Mouse (Mus musculus) embryo, embryonic 9.5 days (tissue): ENCODE measurements around the gene Paqr7.

Source experiments
- DNase-seq: peaks from one replicate; pipeline ENCODE4 v3.0.0-alpha.2; 2017; ENCODE audit errors: extremely low spot score

Gene Paqr7

DNA sequence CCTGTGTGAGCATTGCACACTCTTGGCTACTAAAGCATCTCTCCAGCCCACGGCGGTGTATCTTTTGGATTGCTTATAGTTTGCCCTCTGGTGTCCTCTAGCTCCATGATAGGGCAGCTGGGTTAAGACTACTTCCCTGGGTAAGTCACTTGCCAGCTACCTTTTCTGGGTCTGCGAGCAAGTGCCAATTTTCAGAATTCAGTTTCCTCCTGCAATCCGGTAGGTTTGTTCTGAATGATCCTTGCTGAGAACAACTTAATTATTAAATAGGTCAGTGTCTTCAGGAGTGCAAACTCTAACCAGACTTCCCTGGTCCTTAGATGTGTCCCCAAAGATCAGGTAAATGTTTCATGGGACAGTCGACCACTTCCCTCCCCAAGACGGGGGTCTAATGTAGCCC is 4.6 kb downstream of the Paqr7 start:
- no peak for DNase-seq

DNA sequence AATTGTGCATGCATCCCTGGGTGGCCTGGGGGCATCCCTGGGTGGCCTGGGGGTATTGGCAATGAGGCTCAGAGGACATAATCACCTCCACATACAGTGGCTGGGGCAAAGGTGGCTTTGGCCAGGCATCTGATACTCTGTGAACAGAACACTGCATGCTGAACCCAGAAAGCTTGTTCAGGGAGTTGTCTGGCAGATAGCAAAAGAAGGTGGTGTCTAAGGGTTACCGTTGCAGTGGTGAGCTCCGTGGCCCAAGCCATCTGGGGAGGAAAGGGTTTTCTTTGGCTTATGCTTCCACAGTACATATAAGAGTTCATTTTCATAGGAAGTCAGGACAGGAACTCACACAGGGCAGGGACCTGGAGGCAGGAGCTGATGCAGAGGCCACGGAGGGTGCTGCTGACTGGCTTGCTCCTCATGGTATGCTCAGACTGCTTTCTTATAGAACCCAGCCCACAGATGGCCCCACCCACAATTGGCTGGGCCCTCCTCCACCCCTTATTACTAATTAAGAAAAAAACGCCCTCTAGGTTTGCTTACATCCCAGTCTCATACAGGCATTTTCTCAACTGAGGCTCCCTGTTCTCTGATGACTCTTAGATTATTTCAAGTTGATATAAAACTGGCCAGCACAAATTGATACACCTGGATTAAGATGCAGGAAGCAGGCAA is 7.3 kb downstream of the Paqr7 start:
- no peak for DNase-seq

DNA sequence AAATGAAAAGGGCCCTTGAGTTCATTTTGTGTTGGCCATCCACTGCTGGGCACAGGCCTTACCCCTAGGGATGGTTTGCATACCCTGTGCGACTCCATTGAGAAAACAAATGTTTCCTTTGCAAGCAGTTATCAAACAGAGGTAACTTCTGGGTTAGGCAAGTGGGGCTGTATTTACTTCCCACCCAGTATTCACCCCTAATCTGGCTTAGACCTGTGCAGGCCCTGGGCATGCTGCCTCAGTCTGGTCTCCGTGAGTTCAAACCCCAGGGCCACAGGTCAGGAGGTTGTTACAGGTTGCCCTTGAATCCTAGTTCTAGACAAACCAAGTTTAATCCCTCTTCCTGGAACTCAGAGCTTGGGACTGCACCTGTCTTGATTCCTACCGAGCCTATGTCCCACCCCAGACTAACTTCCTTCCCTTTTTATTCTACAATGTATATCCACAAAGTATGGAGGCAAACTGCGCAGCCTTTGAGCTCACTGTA is 8.8 kb downstream of the Paqr7 start:
- DNase-seq: no peak

DNA sequence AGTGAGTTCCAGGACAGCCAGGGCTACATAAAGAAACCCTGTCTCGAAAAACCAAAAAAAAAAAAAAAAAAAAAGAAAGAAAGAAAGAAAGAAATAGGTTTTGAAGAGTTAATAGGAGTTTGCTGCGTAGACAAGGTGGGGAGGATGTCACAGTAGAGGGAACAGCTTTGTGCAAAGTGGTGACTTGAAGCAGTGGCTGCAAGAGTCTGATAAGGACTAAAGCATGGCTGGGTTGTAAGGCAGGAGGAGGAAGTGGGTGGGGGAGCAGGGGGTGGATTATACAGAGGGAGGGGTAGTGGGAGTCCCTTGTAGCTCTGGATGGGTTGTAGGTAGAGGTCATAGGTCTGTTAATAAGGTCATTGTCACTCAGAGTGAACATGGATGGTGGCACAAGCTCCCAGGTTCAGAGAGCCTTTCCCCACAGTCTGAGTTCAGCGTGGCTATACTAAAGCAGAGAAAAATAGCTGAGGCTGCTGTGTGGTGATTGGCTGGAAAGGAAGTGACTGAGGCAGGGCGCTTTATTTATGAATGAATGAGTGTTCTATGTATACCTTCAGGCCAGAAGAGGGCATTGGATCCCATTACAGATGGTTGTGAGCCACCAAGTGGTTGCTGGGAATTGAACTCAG is 9.6 kb downstream of the Paqr7 start:
- no peak for DNase-seq

DNA sequence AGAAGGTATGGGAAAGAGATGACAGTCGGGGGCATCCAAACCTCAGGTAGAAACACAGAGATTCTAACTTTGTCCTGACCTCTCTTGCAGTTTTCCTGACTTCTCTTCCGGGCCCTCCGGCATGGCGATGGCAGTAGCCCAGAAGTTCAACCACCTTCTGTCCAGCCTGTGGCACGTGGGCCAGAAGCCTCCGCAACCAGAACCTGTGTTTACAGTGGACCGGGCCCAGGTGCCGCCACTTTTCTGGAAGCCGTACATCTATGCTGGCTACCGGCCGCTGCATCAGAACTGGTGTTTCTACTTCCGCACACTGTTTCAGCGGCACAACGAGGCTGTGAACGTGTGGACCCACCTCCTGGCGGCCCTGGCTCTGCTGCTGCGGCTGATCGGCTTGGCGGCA is 10.2 kb downstream of the Paqr7 start:
- DNase-seq: no peak

DNA sequence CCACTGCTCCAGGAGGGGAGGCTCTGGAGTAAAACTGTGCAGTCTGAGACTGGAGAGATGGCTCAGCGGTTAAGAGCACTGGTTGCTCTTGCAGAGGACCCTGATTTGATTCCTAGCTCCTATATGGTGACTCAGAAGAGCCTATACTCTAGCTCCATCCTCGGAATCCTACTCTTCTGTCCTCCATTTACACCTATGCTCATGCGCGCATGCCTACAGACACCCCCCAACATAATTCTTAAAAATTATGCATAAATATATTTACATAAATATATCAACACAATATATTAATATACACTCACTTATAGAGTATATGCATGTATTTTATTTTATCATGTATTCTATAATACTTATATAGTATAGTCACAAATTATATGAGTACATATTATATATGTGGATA is 13.9 kb downstream of the Paqr7 start:
- DNase-seq: no peak

DNA sequence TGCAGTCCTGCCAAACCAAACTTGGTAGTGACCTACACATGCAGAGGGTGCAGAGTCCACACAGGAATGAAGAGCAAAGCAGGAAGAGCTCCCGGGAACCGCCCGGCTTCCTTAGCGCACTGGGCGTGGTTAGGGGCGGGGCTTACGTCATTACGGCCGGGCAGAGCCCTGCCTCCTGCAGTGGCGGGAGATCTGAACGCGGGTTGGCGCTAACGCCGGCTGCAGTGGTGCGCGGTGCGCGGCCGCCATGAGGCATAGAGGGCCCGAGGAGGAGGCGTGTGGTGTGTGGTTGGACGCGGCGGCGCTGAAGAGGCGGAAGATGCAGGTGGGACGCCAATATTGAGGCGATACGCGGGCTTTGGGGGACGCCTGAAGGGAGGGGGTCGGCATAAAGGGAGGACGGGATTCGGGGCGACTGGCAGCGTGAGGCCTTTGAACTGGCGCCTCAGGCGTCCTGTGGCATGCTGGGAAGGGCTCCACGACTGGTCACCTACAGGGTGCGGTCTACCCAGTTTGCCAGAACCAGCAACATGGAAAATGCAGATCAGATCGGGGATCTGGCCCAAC is 14.4 kb downstream of the Paqr7 start, which contains the start of gene Aunip:
Gene Aunip (plus strand): TSS at position 155 of the 567 bp plus-strand sequence.
- peak; percentile 93 for DNase-seq

DNA sequence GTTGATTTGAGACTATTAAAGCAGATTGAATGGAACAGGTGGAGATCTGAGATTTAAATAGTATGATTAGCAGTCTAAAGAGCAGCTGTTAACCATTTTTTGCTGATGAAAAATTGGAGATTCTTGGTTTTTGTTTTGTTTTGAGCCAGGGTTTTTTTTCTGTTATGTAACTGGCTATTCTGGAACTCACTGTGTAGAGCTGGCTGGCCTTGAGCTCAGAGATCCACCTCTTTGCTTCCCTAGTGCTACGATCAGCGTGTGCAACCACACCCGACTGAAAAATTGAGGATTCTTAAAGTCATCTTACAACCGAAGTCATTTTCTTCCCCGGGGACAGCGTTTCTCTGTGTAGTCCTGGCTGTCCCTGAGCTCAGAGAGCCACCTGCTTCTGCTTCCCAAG is 15.2 kb downstream of the Paqr7 start:
- no peak for DNase-seq

DNA sequence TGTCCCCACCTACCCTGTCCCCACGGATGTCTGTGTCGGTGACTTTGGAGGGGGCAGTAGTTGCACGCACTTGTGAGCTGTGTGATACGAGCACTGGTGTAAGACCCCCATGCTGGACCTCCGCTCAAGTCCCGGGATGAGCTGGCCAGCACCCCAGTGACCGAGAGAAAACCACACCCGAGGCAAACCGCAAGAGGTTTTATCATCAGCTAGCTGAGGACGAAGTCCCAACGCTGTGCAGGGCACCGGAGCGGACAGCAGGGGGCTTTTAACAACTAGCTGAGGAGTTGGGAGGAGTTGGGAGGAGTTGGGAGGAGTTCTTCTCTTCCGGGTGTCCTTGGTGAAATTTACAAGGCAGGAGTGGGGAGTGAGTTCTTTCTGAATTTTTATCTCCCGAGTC is 16.3 kb downstream of the Paqr7 start:
- DNase-seq: peak; percentile 65

DNA sequence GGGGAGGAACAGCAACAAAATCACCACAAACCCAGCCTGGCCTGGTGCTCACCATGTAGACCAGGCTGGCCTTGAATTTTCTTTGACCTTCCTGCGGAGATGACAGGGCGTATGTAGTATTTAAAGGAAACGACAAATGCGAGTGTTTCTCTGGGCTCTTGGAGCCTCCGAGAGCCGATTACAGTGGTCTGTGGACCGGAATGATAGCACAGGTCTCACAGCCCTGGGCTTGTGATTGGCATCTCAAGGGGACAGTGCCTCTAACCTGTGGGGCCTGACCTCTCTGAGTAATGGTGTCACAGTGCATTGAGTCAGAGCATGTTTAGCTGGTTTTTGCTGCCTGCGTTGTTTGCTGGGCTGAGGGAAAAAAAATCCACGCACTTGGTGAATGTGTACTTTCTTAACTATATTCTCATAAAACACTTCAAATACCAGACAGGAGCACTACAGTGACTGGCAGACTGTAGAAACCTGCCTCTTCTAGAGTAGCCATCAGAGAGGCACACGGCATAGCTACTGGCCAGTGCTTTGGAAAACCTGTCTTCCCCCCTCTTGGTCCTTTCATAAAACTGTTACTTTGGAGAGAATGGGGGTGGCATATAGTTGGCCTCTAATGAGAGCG is 17.9 kb downstream of the Paqr7 start:
- no peak for DNase-seq

DNA sequence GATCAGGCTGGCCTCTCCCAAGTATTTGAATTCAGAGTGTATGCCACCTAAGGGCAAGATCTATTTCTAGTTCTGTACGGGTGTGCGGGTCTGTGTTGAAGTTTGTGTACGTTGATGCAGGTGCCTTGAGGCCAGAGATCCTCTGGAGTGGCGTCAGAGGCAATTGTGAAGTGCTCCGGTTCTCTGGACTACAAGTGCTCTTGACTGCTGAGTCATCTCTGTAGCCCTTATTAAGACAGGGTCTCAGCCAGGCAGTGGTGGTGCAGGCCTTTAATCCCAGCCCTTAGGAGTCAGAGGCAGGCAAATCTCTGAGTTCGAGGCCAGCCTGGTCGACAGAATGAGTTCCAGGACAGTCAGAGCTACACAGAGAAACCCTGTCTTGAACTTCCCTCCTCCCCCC is 19.1 kb downstream of the Paqr7 start:
- DNase-seq: no peak

DNA sequence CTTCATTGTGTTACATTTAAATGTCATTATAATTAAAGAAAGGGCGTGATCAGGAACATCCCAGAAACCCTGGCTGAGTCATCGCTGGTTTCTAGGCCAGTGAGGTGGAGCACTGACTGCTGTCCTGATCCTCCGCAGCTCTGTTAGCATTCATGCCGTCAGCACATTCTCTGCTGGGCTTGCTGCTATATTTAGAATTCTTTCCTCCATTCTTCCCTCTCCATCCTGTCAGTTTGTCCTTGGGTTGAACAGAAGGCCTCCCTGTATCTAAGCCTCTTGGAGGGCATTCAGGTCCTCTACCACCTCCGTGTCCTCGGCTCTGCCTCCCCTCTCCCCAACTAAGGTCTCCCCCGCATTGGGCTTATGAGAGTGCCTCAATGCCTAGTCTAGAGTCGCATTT is 20.5 kb downstream of the Paqr7 start:
- DNase-seq: no peak

DNA sequence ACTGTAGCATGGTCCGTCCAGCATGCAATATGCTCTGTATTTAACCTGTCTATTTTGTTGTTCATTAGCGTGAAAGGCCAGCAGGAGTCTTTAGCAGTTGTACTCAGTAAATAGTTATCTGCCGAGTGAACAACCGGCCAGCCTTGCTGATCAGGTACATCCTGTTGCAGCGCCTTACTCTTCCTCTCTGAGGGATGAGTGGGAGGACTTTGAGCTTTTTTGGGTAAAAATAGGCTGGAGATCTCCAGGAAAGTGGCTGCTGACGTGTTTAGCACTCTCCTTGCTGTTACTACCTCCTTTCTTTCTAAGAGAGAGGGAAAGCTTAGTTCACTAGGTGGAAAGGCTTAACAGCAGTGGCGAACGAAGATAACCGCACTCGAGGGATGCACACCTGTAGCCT is 21.2 kb downstream of the Paqr7 start:
- DNase-seq: no peak

DNA sequence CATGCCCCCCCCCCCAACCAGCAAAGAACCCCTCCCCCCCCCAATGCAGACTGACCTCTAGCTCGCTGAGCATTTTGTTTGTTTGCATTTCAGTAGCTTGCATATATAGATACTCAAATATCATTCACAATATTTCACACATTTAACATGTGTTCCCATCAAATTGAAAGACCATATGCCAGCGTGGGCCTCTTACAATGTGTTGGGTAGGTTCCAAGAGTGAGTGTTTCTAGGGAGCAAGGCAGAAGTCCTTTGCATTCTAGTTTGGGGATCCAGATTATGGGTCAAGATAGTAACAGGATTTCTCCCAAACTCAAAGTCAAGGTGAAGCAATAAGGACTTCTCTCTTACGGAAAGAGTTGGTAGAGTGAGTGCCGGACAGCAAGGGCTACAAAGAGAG is 22.0 kb downstream of the Paqr7 start:
- no peak for DNase-seq

DNA sequence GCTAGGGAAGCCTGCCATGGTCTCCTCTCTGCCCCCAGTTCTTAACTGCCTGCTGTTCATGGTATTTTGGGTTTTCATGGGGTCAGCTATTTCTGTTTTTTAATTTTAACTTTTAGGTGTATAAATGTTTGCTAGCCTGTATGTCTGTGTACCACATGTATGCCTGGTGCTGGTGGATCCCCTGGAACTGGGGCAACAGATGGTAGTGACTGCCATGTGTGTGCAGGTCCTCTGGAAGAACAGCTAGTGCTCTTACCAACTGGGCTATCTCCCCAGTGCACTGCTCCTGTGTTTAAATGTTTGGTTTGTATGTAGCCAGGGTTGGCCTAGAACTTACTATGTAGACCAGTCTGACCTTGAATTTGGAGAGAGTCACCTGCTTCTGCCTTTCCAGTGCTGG is 22.8 kb downstream of the Paqr7 start:
- DNase-seq: no peak

DNA sequence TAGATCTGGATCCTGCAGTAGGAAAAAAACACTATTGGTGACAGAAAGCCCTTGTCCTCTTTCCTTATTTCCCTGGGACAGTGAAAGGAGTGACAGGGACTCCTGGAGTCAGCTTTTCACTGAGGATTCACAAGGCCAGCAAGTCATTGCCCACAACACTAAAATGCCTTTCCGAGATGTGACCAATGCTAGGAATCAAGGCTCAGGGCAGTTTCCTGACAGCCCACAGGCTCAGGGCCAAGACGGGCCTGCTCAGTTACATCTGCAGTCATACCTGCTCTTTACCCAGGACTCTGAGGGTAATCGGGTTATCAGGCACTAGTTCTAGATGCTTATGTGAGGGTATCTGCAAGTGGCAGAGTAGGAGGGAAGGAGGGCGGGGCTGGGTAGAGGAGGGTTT is 26.9 kb downstream of the Paqr7 start:
- no peak for DNase-seq

DNA sequence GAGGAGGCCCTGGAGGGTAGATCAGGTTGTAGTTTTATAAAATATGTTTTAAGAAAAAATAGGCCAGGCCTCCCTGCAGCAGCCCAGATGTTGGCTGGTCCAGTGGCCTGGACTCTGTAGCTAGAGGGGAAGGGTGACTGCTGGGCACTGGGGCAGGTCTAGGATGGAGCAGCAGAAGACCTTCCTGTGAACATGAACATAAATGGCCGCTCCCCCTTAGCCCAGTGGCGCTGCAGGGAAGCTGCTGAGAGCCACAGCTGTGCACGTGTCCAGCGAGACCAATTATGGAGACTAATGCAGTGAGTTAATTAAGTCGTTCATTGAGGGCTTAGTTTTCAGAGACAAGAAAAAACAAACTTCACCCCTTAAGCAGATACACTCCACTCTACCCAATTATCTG is 29.3 kb downstream of the Paqr7 start:
- no peak for DNase-seq

DNA sequence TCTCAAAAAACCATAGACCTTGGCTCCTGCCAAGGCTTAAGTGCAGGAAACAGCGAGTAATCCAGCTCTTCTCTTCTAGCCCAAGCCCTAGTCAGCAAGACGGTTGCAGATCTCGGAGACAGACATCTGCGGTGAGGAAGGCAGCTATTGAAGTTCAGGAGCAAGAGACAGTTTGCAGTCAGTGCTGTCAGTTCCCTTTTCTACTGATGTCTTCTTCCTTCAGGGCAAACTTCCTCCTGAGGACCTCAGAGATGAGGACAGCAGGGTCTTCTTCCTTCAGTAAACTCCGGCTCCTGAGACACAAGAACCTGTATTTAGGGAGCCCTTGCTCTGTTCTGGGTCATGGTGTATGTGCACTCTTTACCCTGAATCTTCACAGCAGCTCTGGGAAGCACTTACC is 29.7 kb downstream of the Paqr7 start:
- DNase-seq: no peak

DNA sequence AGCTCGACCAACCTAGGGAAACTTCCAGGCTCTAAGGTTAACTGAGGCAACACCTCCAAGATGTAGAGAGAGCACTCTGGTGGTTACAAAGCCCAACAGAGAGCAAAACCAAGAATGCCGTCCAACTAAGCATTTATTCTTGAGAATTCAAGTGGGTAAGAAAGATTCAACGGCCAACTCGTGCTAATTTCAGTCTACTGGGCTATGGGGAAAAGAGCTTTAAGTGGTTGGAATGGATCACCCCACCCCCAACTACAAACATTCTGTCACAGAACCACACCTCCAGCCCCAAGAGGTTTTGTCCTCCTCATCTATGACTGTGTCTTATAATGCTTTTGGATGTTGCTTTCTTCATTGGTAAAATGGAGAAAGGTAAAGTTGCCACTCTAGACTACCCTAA is 36.4 kb downstream of the Paqr7 start:
- no peak for DNase-seq

DNA sequence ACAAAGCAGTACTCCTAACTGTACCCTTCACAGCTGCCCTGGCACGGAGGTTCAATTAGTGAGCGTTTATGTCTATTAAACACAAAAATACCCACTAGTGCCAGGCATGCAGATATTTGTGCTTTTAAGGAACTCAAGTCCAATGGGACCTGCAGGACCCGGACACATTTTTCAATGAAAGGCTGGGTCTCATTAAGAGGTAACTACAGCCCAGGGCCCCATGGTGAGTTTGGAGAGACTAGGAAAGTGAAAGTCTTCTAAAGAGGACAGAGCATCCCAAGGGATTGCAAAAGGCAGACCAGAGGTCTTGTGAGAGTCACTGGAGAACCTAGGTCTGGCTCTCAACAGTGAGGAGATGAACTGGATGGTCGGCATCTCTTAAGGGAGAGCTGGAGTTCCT is 36.9 kb downstream of the Paqr7 start:
- DNase-seq: no peak

DNA sequence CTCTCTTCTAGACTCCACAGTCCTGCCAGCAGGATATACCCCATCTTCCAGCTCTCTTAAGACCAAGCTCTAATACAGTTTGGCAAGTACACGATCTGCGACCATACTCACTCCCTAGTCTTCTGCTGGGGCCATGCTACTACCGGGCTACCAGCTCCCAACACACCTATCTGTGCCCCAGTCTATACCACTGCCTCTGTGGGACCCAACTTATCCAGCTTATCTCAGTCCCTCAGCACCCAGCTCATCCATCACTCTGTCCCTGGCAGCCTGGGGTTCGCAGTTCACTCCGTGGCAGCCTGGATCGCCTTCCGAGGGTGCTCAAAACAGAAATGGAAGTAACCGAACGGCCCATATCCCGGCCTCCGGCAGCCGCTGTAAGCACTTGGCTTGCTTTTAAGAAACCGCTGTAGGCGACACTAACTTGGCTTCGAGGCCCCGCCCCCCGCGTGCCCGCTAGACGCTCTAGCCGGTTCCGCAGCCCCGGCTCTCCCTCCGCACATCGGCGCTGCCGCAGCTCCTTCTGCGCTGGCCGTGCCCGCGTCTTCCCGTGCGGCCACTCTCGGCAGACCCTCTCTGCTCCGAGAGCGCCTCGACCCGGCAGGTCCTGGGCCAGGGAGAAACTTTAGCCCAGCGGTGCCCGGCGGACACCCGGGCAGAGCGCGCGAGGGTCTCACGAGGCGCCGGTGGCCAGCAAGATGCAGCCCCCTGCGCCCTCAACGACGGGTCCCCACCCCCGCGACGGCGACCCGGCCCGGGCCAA is 37.8 kb downstream of the Paqr7 start:
- DNase-seq: peak; percentile 68
